Mouse (Mus musculus) heart, postnatal 0 days (tissue): ENCODE data around the gene Dkc1. TPM values are rescaled to one million over a fixed set of nuclear protein-coding genes. Genes with fewer than 3 reads are reported as not detected.

ENCODE experiments used
- ATAC-seq: fragments of 200-750 bp; cut with Nextera tagmentation; 2 replicates; pipeline ENCODE4 v1.8.0; 2017; ENCODE audit warnings: low read depth, moderate number of reproducible peaks, moderate library complexity; ENCODE audit not compliant: insufficient read depth
- DNase-seq: peaks from one replicate; pipeline ENCODE4 v3.0.0-alpha.2; 2016; ENCODE audit warnings: low spot score
- H3K27ac ChIP-seq: fragments of 300-500 bp; sonication (generic); 2 replicates; pipeline ENCODE4 v1.5.1; 2014; ENCODE audit warnings: low read depth, mild to moderate bottlenecking
- H3K27me3 ChIP-seq: fragments of 300-500 bp; sonication (generic); 2 replicates; pipeline ENCODE4 v1.6.1; 2014; ENCODE audit warnings: low read length, mixed read lengths; ENCODE audit not compliant: control insufficient read depth, insufficient read depth
- H3K36me3 ChIP-seq: fragments of 300-500 bp; sonication (generic); replicated peaks from 2 replicates; pipeline ENCODE4 v1.6.1; 2014; ENCODE audit warnings: low read length, mixed read lengths; ENCODE audit not compliant: control insufficient read depth, insufficient read depth
- H3K4me1 ChIP-seq: fragments of 300-500 bp; sonication (generic); 2 replicates; pipeline ENCODE4 v1.6.1; 2014; ENCODE audit warnings: antibody characterized with exemption; ENCODE audit not compliant: control insufficient read depth, insufficient read depth
- H3K4me2 ChIP-seq: fragments of 300-500 bp; sonication (generic); 2 replicates; pipeline ENCODE4 v1.6.1; 2014; ENCODE audit warnings: low read depth, mild to moderate bottlenecking, low read length, moderate library complexity
- H3K4me3 ChIP-seq: fragments of 300-500 bp; sonication (generic); 2 replicates; pipeline ENCODE4 v1.5.1; 2014; ENCODE audit warnings: low read depth, low read length
- H3K9ac ChIP-seq: fragments of 300-500 bp; sonication (generic); replicated peaks from 2 replicates; pipeline ENCODE4 v1.6.1; 2014; ENCODE audit warnings: low read depth, low read length, mixed read lengths
- H3K9me3 ChIP-seq: fragments of 300-500 bp; sonication (generic); replicated peaks from 2 replicates; pipeline ENCODE4 v1.6.1; 2016; ENCODE audit warnings: low read length; ENCODE audit not compliant: control insufficient read depth
- CTCF ChIP-seq: IDR thresholded peaks from 2 replicates; pipeline ENCODE4 v1.5.1; 2016; ENCODE audit warnings: antibody characterized with exemption, control low read depth, low read depth
- EP300 ChIP-seq: IDR thresholded peaks from 2 replicates; pipeline ENCODE4 v1.6.1; 2016; ENCODE audit warnings: antibody characterized with exemption, low read depth
- WGBS: fragments of 180-500 bp; shearing (Covaris S2); extraction: QIAGEN DNeasy Blood & Tissue Kit; methylation state at CpG from one replicate; pipeline ENCODE4 v1.1.7; 2014; 5-methylcytosine and 5-hydroxymethylcytosine counted together
- polyA plus RNA-seq: library from polyadenylated mRNA; unstranded; fragments of >200 nt; fragmentation: Nextera tagmentation; extraction: Ambion mirVana; gene quantifications from 2 replicates; pipeline ENCODE4 v1.2.1, GENCODE M21; 2015
- total RNA-seq: library from RNA; depleted of rRNA; stranded (reverse); fragments of >200 nt; gene quantifications from 2 replicates; pipeline ENCODE4 v1.2.3, GENCODE M21; 2014; ENCODE audit warnings: low replicate concordance; rRNA removed

The Dkc1 gene
- total RNA-seq (10.5 and 22.8 TPM in 2 replicates), polyA plus RNA-seq (39.4 and 44.8 TPM in 2 replicates)

DNA sequence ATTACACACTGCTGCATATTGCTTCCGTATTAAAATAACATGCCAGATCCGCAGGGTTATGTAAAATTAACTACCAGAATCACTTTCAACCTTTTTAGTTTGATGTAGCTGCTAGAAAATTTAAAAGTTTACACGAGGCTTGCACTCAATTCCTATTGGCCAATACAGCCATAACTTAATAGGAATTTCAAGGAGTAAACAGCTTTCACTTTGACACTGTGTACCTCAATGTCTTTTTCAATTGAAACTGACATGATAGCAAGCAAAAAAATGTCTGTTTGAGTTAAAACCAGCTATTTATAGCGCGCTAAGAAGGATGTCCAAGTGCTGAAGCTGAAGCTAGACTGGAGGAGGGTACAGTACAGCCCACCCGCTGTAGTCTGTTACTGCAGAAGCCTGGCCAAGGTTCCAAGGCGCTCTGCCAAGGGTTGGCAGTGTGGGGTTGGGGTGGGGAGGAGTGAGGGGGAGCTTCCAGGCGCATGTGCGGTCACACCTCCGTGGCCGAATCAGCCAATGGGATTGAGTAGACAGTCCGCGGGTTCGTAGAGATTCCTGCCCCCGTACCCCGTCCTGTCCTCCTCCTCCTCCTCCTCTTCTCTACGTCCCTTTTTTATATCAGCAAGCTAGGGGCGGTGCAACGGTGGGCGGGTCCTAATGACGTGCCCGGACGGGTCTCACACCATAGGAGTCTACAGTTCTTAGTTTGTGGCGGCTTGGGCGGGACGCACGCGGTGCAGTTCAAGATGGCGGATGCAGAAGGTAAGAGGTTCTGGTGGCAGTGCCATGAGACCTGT, at the start of gene Dkc1:
Gene Dkc1 (plus strand): TSS at position 486 of the 794 bp plus-strand sequence.
- no peaks in the 10 kb centered on the region for H3K9me3 ChIP-seq
- no peaks in the 10 kb centered on the region for H3K4me1 ChIP-seq
- TF ChIP-seq CTCF (no peak), EP300 (no peak)
- H3K4me3 ChIP-seq, result peak within 1 kb of the TSS; percentile 58
- H3K4me2 ChIP-seq, result peak within 1 kb of the TSS; percentile 79
- peak within 1 kb of the TSS; percentile 46 for H3K9ac ChIP-seq
- no peaks in the 10 kb centered on the region for H3K27me3 ChIP-seq
- peaks cover 8% of the 10 kb centered on the region; the same call in 1 of the 2 replicates for H3K36me3 ChIP-seq
- 17% methylated on average over 28 of the region's 29 CpGs for WGBS
- ATAC-seq (peak; percentile 98), DNase-seq (peak; percentile 90)
- peak within 1 kb of the TSS; percentile 84 for H3K27ac ChIP-seq

- Histone ChIP-seq H3K4me1 (no peaks in the 10 kb centered on the region), H3K9ac (no peak overlapping the region), H3K4me3 (no peak overlapping the region), H3K27me3 (no peaks in the 10 kb centered on the region), H3K27ac (no peak overlapping the region), H3K9me3 (no peaks in the 10 kb centered on the region), H3K4me2 (no peak overlapping the region), H3K36me3 (no peaks in the 10 kb centered on the region)
- 62% methylated on average over 1 of the region's 1 CpGs for WGBS
- TF ChIP-seq CTCF, result no peak
- no peak for TF ChIP-seq EP300
- ATAC-seq (no peak), DNase-seq (no peak)
These were observed 49.7 kb upstream of the Dkc1 start for GRCm38 (mm10) chrX:75045931-75046330.

DNA sequence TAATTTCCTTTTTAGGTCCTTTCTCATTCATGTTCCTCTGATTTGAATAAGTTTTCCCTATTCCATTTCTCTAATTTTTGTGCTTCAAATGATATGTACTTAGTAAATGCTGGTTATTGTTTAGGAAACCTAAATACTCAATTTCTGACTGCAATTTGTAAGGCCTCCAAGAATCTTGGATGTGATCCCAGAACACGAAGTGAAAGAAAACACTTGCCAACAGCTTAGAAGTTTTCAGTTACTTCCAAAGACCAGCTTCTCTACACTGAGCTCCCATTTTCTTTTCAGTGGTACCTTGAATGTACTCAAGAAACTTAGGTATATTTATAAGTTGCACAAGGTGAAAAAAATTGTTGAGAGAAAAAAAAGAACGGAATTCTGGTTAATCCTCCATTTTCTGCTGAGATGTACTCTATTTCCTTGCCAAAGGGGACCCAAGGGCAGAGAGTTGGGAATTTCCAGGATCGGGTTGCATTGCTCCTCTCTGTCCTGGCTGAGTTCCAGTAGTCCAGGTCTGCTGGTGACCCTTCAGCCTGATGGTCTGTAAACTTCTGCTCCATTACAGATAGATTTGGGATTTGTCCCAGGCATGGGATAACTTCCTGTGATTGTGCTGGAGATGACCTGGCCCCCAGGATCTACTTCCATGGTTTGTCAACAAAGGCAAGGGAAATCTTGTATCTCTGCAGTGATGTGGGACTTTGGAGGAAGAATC, 48.6 kb upstream of the Dkc1 start:
- 32% methylated on average over 3 of the region's 3 CpGs for WGBS
- H3K4me2 ChIP-seq, result peak overlapping the region; percentile 38; the same call in 1 of the 2 replicates
- peak overlapping the region; percentile 48 for H3K27ac ChIP-seq

GRCm38 (mm10) chrX:75056120-75056775, 39.4 kb upstream of the Dkc1 start:
- no peaks in the 10 kb centered on the region for H3K36me3 ChIP-seq
- H3K9me3 ChIP-seq, result no peaks in the 10 kb centered on the region
- ATAC-seq, result no peak
- DNase-seq, result no peak
- no peak overlapping the region for H3K4me3 ChIP-seq
- no peak overlapping the region for H3K4me2 ChIP-seq
- H3K27ac ChIP-seq, result no peak overlapping the region
- 69% methylated on average over 2 of the region's 2 CpGs for WGBS
- H3K9ac ChIP-seq, result no peak overlapping the region
- no peaks in the 10 kb centered on the region for H3K4me1 ChIP-seq
- TF ChIP-seq EP300 (no peak), CTCF (no peak)
- no peaks in the 10 kb centered on the region for H3K27me3 ChIP-seq

More for the DNA sequence above, 48.6 kb upstream of the Dkc1 start:
- 0 out of 2 replicates have a peak overlapping the region, but pooled peaks have one; percentile 4 for H3K4me3 ChIP-seq
- H3K27me3 ChIP-seq, result no peaks in the 10 kb centered on the region
- H3K36me3 ChIP-seq, result no peaks in the 10 kb centered on the region
- H3K9me3 ChIP-seq, result no peaks in the 10 kb centered on the region
- H3K4me1 ChIP-seq, result no peaks in the 10 kb centered on the region
- TF ChIP-seq CTCF, result no peak
- 0 out of 2 replicates have a peak, but pooled peaks have one; percentile 16 for TF ChIP-seq EP300
- DNase-seq (peak; percentile 34), ATAC-seq (0 out of 2 replicates have a peak, but pooled peaks have one; percentile 39)
- no peak overlapping the region for H3K9ac ChIP-seq

- H3K36me3 ChIP-seq, result no peaks in the 10 kb centered on the region
- DNase-seq (no peak), ATAC-seq (no peak)
- H3K27me3 ChIP-seq, result no peaks in the 10 kb centered on the region
- peak; percentile 10; the same call in 1 of the 2 replicates for TF ChIP-seq CTCF
- TF ChIP-seq EP300, result no peak
- no peak overlapping the region for H3K9ac ChIP-seq
- no peak overlapping the region for H3K4me2 ChIP-seq
- H3K9me3 ChIP-seq, result no peaks in the 10 kb centered on the region
- H3K4me1 ChIP-seq, result no peaks in the 10 kb centered on the region
- WGBS, result 44% methylated on average over 2 of the region's 2 CpGs
- H3K4me3 ChIP-seq, result no peak overlapping the region
- no peak overlapping the region for H3K27ac ChIP-seq
These were observed 13.3 kb upstream of the Dkc1 start for GRCm38 (mm10) chrX:75082351-75082750.
